28 mouse cellular contexts compared by ENCODE assay signal in genomic region chr4:70471398-70471797, GRCm38 (mm10).
"Had no signal": no experiment of that assay in that cellular context is flagged by ENCODE, and none has a peak within 500 bp of the region (broad histone marks: within the 10 kb centered on the region; RNA-seq: fewer than 3 reads in every experiment).

No protein-coding gene starts in this region.

- H3K4me3 ChIP-seq: gastrocnemius, adult 2 months; heart, embryonic 10.5 days; heart, embryonic 12.5 days; hindbrain, embryonic 10.5 days; hindbrain, embryonic 12.5 days; intestine, embryonic 15.5 days; left cerebral cortex, adult 2 months; limb, embryonic 10.5 days; limb, embryonic 12.5 days; liver, embryonic 13.5 days; liver, embryonic 15.5 days had no signal

- H3K36me3 ChIP-seq: heart, embryonic 10.5 days; heart, embryonic 12.5 days; intestine, embryonic 15.5 days; limb, embryonic 10.5 days; liver, embryonic 13.5 days; liver, embryonic 15.5 days had no signal

- ATAC-seq: hindbrain, embryonic 16.5 days; inflammation-experienced regulatory T-cells, adult 6 months; intestine, embryonic 15.5 days; intestine, postnatal 0 days had no signal

- H3K4me2 ChIP-seq: heart, embryonic 12.5 days; hindbrain, embryonic 12.5 days; hindbrain, embryonic 14.5 days; intestine, embryonic 15.5 days; limb, embryonic 12.5 days; liver, embryonic 11.5 days; liver, embryonic 13.5 days; liver, embryonic 15.5 days had no signal

- H3K27ac ChIP-seq: heart, embryonic 10.5 days; hindbrain, embryonic 10.5 days; hindbrain, embryonic 12.5 days; hindbrain, embryonic 14.5 days; intestine, embryonic 15.5 days; left cerebral cortex, adult 2 months; limb, embryonic 10.5 days; limb, embryonic 12.5 days; liver, embryonic 13.5 days; liver, embryonic 15.5 days had no signal

- H3K27me3 ChIP-seq: heart, embryonic 12.5 days; hindbrain, embryonic 12.5 days; intestine, embryonic 15.5 days; limb, embryonic 12.5 days; liver, embryonic 13.5 days; liver, embryonic 15.5 days had no signal

- DNase-seq: gastrocnemius, adult 2 months; gastrocnemius, postnatal 10 days; gastrocnemius, postnatal 25 days; heart, adult 18-20 months; heart, postnatal 10 days; heart, postnatal 4 days; kidney, adult 18-20 months; kidney, adult 8-10 months; kidney, postnatal 10 days; kidney, postnatal 25 days; kidney, postnatal 4 days; layer of hippocampus, adult 9-11 months; liver; liver, embryonic 13.5 days had no signal

- H3K4me1 ChIP-seq: heart, embryonic 10.5 days; heart, embryonic 12.5 days; hindbrain, embryonic 10.5 days; hindbrain, embryonic 12.5 days; intestine, embryonic 15.5 days; limb, embryonic 10.5 days; limb, embryonic 12.5 days; liver, embryonic 13.5 days; liver, embryonic 15.5 days had no signal

- H3K9ac ChIP-seq: heart, embryonic 12.5 days; hindbrain, embryonic 12.5 days; hindbrain, embryonic 14.5 days; intestine, embryonic 15.5 days; limb, embryonic 12.5 days; liver, embryonic 13.5 days; liver, embryonic 15.5 days had no signal

- H3K9me3 ChIP-seq: heart, embryonic 10.5 days; heart, embryonic 12.5 days; hindbrain, embryonic 10.5 days; hindbrain, embryonic 12.5 days; intestine, embryonic 15.5 days; limb, embryonic 10.5 days; limb, embryonic 12.5 days; liver, embryonic 13.5 days; liver, embryonic 15.5 days had no signal
